Comparison of ENCODE assay signal across 26 mouse cellular contexts in the genomic region with DNA sequence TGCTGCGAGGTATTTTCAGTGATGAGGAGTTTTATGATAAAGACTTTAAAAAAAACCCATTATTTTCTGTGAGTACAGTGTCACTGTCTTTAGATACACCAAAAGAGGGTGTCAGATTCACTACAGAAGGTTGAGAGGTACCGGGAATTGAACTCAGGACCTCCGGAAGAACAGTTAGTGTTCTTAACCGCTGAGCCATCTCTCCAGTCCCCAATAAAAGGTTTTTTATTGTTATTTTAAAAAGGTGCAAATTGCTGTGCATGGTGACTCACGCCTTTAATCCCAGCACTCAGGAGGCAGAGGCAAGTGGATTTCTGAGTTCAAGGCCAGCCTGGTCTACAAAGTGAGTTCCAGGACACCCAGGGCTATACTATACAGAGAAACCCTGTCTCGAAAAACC. TPM values are rescaled to one million over a fixed set of nuclear protein-coding genes. Genes with fewer than 3 reads are reported as not detected.
DNase-seq lines count a peak whose midpoint lies in the region; ATAC-seq and TF ChIP-seq lines count a peak whose summit lies in the region.
"Had no signal": no experiment of that assay in that cellular context is flagged by ENCODE, and none has a peak within 500 bp of the region (broad histone marks: within the 10 kb centered on the region; RNA-seq: fewer than 3 reads in every experiment).

No protein-coding gene starts in this region.

- no peak overlapping the region for H3K9ac ChIP-seq in MEL (ENCODE audit: control insufficient read depth, low read depth, low read length, poor library complexity, severe bottlenecking)
- H3K9ac ChIP-seq in liver, embryonic 12.5 days, result no peak overlapping the region
- H3K9ac ChIP-seq: embryonic facial prominence, embryonic 13.5 days; embryonic facial prominence, embryonic 15.5 days; forebrain, embryonic 12.5 days had no signal

- no peaks in the 10 kb centered on the region for H3K36me3 ChIP-seq in MEL (ENCODE audit: control insufficient read depth in 1 of 2, insufficient read depth in 2 of 2, low read length in 2 of 2)
- no peaks in the 10 kb centered on the region for H3K36me3 ChIP-seq in liver, embryonic 12.5 days
- H3K36me3 ChIP-seq: embryonic facial prominence, embryonic 13.5 days; embryonic facial prominence, embryonic 15.5 days; forebrain, embryonic 10.5 days; forebrain, embryonic 12.5 days; G1E had no signal

- no peak for ATAC-seq in liver, embryonic 12.5 days
- ATAC-seq: forebrain, embryonic 14.5 days; forebrain, embryonic 16.5 days had no signal

- no peaks in the 10 kb centered on the region for H3K79me2 ChIP-seq in MEL (ENCODE audit: control insufficient read depth, insufficient read depth, low read length, poor library complexity)

- no peak for TF ChIP-seq CTCF in MEL (IDR thresholded peaks at IDR 0.05 in 2 of 3, conservative IDR thresholded peaks at IDR 0.05 in 1 of 3; ENCODE audit: control insufficient read depth in 1 of 3, insufficient read depth in 1 of 3, low read depth in 2 of 3, low read length in 3 of 3, poor library complexity in 1 of 3, severe bottlenecking in 1 of 3)
- TF ChIP-seq CTCF in lung, adult 2 months (IDR thresholded peaks at IDR 0.05; ENCODE audit: insufficient read depth, low read length), result no peak

- DNase-seq in ES-CJ7 (ENCODE audit: low read depth, low spot score) (peak; percentile 53), MEL (ENCODE audit: low read depth, low spot score) (no peak), ZHBTc4 (ENCODE audit: low read depth, low spot score) (peak; percentile 26)
- no peak for DNase-seq in lung, adult 2 months
- DNase-seq: adrenal gland, adult 2 months; adrenal gland, postnatal 10 days; adrenal gland, postnatal 25 days; cerebellum, adult 11 months; cerebellum, adult 18-20 months; cerebellum, adult 8-10 months; cerebellum, adult 9-11 months; cerebellum, postnatal 14 days; cerebellum, postnatal 36 days; embryo, embryonic 11 days had no signal

- no peak overlapping the region for H3K4me2 ChIP-seq in liver, embryonic 12.5 days
- H3K4me2 ChIP-seq: embryonic facial prominence, embryonic 13.5 days; embryonic facial prominence, embryonic 15.5 days; forebrain, embryonic 12.5 days had no signal

- TF ChIP-seq POLR2A in MEL (IDR thresholded peaks at IDR 0.05; ENCODE audit: control insufficient read depth in 1 of 2, insufficient read depth in 1 of 2, low read depth in 1 of 2, low read length in 2 of 2, poor library complexity in 1 of 2), result no peak
- TF ChIP-seq POLR2A in lung, adult 2 months (IDR thresholded peaks at IDR 0.05; ENCODE audit: borderline replicate concordance, extremely low read depth, low read depth, low read length), result no peak

- TF ChIP-seq RAD21 in MEL (IDR thresholded peaks at IDR 0.05; ENCODE audit: low read depth, low read length), result no peak

- peaks cover 5 to 10% of the 10 kb centered on the region in 2 experiments for H3K27me3 ChIP-seq in MEL (ENCODE audit: control insufficient read depth in 1 of 2, insufficient read depth in 2 of 2, low read length in 2 of 2)
- peaks cover 18% of the 10 kb centered on the region for H3K27me3 ChIP-seq in liver, embryonic 12.5 days (replicated peaks)
- H3K27me3 ChIP-seq: embryonic facial prominence, embryonic 13.5 days; embryonic facial prominence, embryonic 15.5 days; forebrain, embryonic 12.5 days had no signal

- H3K4me1 ChIP-seq in MEL (ENCODE audit: control insufficient read depth in 1 of 2, insufficient read depth in 2 of 2, low read length in 2 of 2), result no peaks in the 10 kb centered on the region
- H3K4me1 ChIP-seq in lung, adult 2 months (ENCODE audit: control insufficient read depth, insufficient read depth, low read length), result no peaks in the 10 kb centered on the region
- H3K4me1 ChIP-seq in liver, embryonic 12.5 days, result no peaks in the 10 kb centered on the region
- H3K4me1 ChIP-seq: embryonic facial prominence, embryonic 13.5 days; embryonic facial prominence, embryonic 15.5 days; forebrain, embryonic 10.5 days; forebrain, embryonic 12.5 days had no signal

- TF ChIP-seq EP300 in MEL (IDR thresholded peaks at IDR 0.05; ENCODE audit: low read depth in 1 of 2, low read length in 2 of 2), result no peak

- H3K4me3 ChIP-seq in MEL (ENCODE audit: control insufficient read depth in 1 of 2, insufficient read depth in 1 of 2, low read depth in 2 of 2, low read length in 2 of 2), result no peak overlapping the region
- no peak overlapping the region for H3K4me3 ChIP-seq in lung, adult 2 months (replicated peaks; ENCODE audit: extremely low read depth, low read depth, low read length)
- H3K4me3 ChIP-seq in liver, embryonic 12.5 days, result no peak overlapping the region
- H3K4me3 ChIP-seq: embryonic facial prominence, embryonic 13.5 days; embryonic facial prominence, embryonic 15.5 days; erythroblast, embryonic 14.5 days; forebrain, embryonic 10.5 days; forebrain, embryonic 12.5 days had no signal

- 86% methylated on average over 6 of the region's 6 CpGs for WGBS in lung, adult 2 months
- WGBS in liver, embryonic 12.5 days (ENCODE audit: insufficient replicate concordance), result 66% methylated on average over 6 of the region's 6 CpGs

- H3K9me3 ChIP-seq in MEL (replicated peaks; ENCODE audit: insufficient read depth, low read length), result no peaks in the 10 kb centered on the region
- H3K9me3 ChIP-seq in liver, embryonic 12.5 days (replicated peaks), result no peaks in the 10 kb centered on the region
- H3K9me3 ChIP-seq: embryonic facial prominence, embryonic 13.5 days; embryonic facial prominence, embryonic 15.5 days; forebrain, embryonic 10.5 days; forebrain, embryonic 12.5 days; G1E had no signal

- H3K27ac ChIP-seq in MEL (ENCODE audit: control insufficient read depth, low read depth, low read length), result no peak overlapping the region
- H3K27ac ChIP-seq in liver, embryonic 12.5 days, result no peak overlapping the region
- H3K27ac ChIP-seq: embryonic facial prominence, embryonic 13.5 days; embryonic facial prominence, embryonic 15.5 days; forebrain, embryonic 10.5 days; forebrain, embryonic 12.5 days had no signal

TF ChIP-seq in MEL, 35 proteins besides CTCF, POLR2A, EP300 and RAD21:
- TF ChIP-seq NELFE (IDR thresholded peaks at IDR 0.05; ENCODE audit: low read depth, low read length), result no peak
- peak; percentile 62; the same call in 1 of the 2 replicates for TF ChIP-seq TBP (IDR thresholded peaks at IDR 0.05; ENCODE audit: low read depth, low read length)
- no peak for TF ChIP-seq GABPA (IDR thresholded peaks at IDR 0.05; ENCODE audit: low read depth, low read length)

RNA-seq across cellular contexts. Expression of gene Csnk2a2, which starts 5.6 kb away (rescaled TPM):
- 42.3 and 44.0 TPM in 2 replicates for total RNA-seq in MEL (2012; rRNA removed)
- polyA plus RNA-seq in MEL (2012; ENCODE audit: insufficient read depth in 1 of 2, insufficient read length in 2 of 2, low read depth in 1 of 2, low replicate concordance in 2 of 2, missing spikeins in 1 of 2), result 100 to 1,000 TPM in 1 of 2 experiments, not detected in 1; 121 TPM
- polyA plus RNA-seq in lung, adult 2 months (2012; rRNA removed), result 13.2 and 21.7 TPM in 2 replicates
- polyA plus RNA-seq in liver, embryonic 12.5 days (2016; fragmentation: Nextera tagmentation; extraction: Ambion mirVana), result 7.2 and 7.3 TPM in 2 replicates

RNA-seq across cellular contexts. Expression of gene Ccdc113, which starts 38.4 kb away (rescaled TPM):
- not detected in 2 replicates for total RNA-seq in MEL (2012; rRNA removed)
- polyA plus RNA-seq in MEL (2012; ENCODE audit: insufficient read depth in 1 of 2, insufficient read length in 2 of 2, low read depth in 1 of 2, low replicate concordance in 2 of 2, missing spikeins in 1 of 2), result not detected
- 2.6 and 4.7 TPM in 2 replicates for polyA plus RNA-seq in lung, adult 2 months (2012; rRNA removed)
- not detected in 2 replicates for polyA plus RNA-seq in liver, embryonic 12.5 days (2016; fragmentation: Nextera tagmentation; extraction: Ambion mirVana)
- total RNA-seq: common myeloid progenitor, adult 5-6 weeks; G1E had no signal
- polyA plus RNA-seq: adrenal gland, adult 2 months; C2C12; embryonic facial prominence, embryonic 11.5 days; erythroblast, embryonic 14.5 days; G1E had no signal

Comparison
In these comparisons a context has a peak if more than half of its experiments do, and no peak if none do; other contexts are left out.
1. DNase-seq: peak in ES-CJ7 (single experiment) and ZHBTc4 (single experiment); none in MEL (single experiment) and lung, adult 2 months (single experiment).